Mouse (Mus musculus): Measurements from ENCODE around the gene Cadm3. TPM values are rescaled to one million over a fixed set of nuclear protein-coding genes. Genes with fewer than 3 reads are reported as not detected.

Cadm3 gene
- polyA plus RNA-seq, 1 experiment from 2014 or later, result 4.9 TPM

GRCm38 (mm10) chr1:173348527-173348926 lies 19.0 kb downstream of the Cadm3 start:
- DNase-seq (no peak), ATAC-seq (ENCODE audit: insufficient read depth) (no peak)
- Histone ChIP-seq H3K4me1 (ENCODE audit: insufficient read depth) (no peaks in the 10 kb centered on the region), H3K4me2 (no peak overlapping the region), H3K27me3 (ENCODE audit: insufficient read depth, low read length) (no peaks in the 10 kb centered on the region), H3K4me3 (ENCODE audit: low read depth, low read length) (no peak overlapping the region), H3K27ac (ENCODE audit: low read depth) (no peak overlapping the region), H3K9ac (no peak overlapping the region), H3K36me3 (ENCODE audit: insufficient read depth) (no peaks in the 10 kb centered on the region), H3K9me3 (ENCODE audit: low read depth, low read length) (no peaks in the 10 kb centered on the region)
- 7% methylated on average over 1 of the region's 1 CpGs for WGBS
- no peak for TF ChIP-seq CTCF (IDR thresholded peaks at IDR 0.05; ENCODE audit: low read depth)

- H3K27ac ChIP-seq (ENCODE audit: low read depth), result no peak overlapping the region
- no peaks in the 10 kb centered on the region for H3K27me3 ChIP-seq (ENCODE audit: insufficient read depth, low read length)
- TF ChIP-seq CTCF (IDR thresholded peaks at IDR 0.05; ENCODE audit: low read depth), result no peak
- ATAC-seq (ENCODE audit: insufficient read depth) (no peak), DNase-seq (no peak)
- no peak overlapping the region for H3K4me2 ChIP-seq
- 84% methylated on average over 4 of the region's 4 CpGs for WGBS
- H3K4me3 ChIP-seq (ENCODE audit: low read depth, low read length), result no peak overlapping the region
- no peaks in the 10 kb centered on the region for H3K9me3 ChIP-seq (ENCODE audit: low read depth, low read length)
- no peaks in the 10 kb centered on the region for H3K4me1 ChIP-seq (ENCODE audit: insufficient read depth)
- no peak overlapping the region for H3K9ac ChIP-seq
- no peaks in the 10 kb centered on the region for H3K36me3 ChIP-seq (ENCODE audit: insufficient read depth)
Measured at GRCm38 (mm10) chr1:173345112-173345511, 22.4 kb downstream of the Cadm3 start.

- Histone ChIP-seq H3K4me3 (ENCODE audit: low read depth, low read length) (no peak overlapping the region), H3K4me1 (ENCODE audit: insufficient read depth) (no peaks in the 10 kb centered on the region), H3K27ac (ENCODE audit: low read depth) (no peak overlapping the region), H3K9ac (no peak overlapping the region), H3K9me3 (ENCODE audit: low read depth, low read length) (no peaks in the 10 kb centered on the region), H3K36me3 (ENCODE audit: insufficient read depth) (no peaks in the 10 kb centered on the region), H3K4me2 (no peak overlapping the region), H3K27me3 (ENCODE audit: insufficient read depth, low read length) (no peaks in the 10 kb centered on the region)
- ATAC-seq (ENCODE audit: insufficient read depth) (no peak), DNase-seq (no peak)
- no peak for TF ChIP-seq CTCF (IDR thresholded peaks at IDR 0.05; ENCODE audit: low read depth)
- WGBS, result 72% methylated on average over 3 of the region's 3 CpGs
Measured at GRCm38 (mm10) chr1:173343934-173344333, 23.6 kb downstream of the Cadm3 start.

GRCm38 (mm10) chr1:173342425-173342824 lies 25.1 kb downstream of the Cadm3 start:
- Histone ChIP-seq H3K9ac (no peak overlapping the region), H3K27ac (ENCODE audit: low read depth) (no peak overlapping the region), H3K4me1 (ENCODE audit: insufficient read depth) (no peaks in the 10 kb centered on the region), H3K27me3 (ENCODE audit: insufficient read depth, low read length) (no peaks in the 10 kb centered on the region), H3K36me3 (ENCODE audit: insufficient read depth) (no peaks in the 10 kb centered on the region), H3K9me3 (ENCODE audit: low read depth, low read length) (no peaks in the 10 kb centered on the region), H3K4me3 (ENCODE audit: low read depth, low read length) (no peak overlapping the region), H3K4me2 (no peak overlapping the region)
- 83% methylated on average over 1 of the region's 1 CpGs for WGBS
- ATAC-seq (ENCODE audit: insufficient read depth) (no peak), DNase-seq (no peak)
- no peak for TF ChIP-seq CTCF (IDR thresholded peaks at IDR 0.05; ENCODE audit: low read depth)

GRCm38 (mm10) chr1:173339543-173339942 lies 28.0 kb downstream of the Cadm3 start:
- H3K27me3 ChIP-seq (ENCODE audit: insufficient read depth, low read length), result no peaks in the 10 kb centered on the region
- H3K9ac ChIP-seq, result no peak overlapping the region
- TF ChIP-seq CTCF (IDR thresholded peaks at IDR 0.05; ENCODE audit: low read depth), result peak; percentile 93
- no peaks in the 10 kb centered on the region for H3K4me1 ChIP-seq (ENCODE audit: insufficient read depth)
- no peaks in the 10 kb centered on the region for H3K36me3 ChIP-seq (ENCODE audit: insufficient read depth)
- no peaks in the 10 kb centered on the region for H3K9me3 ChIP-seq (ENCODE audit: low read depth, low read length)
- H3K4me2 ChIP-seq, result no peak overlapping the region
- DNase-seq (peak; percentile 83), ATAC-seq (ENCODE audit: insufficient read depth) (no peak)
- WGBS, result 2% methylated on average over 2 of the region's 2 CpGs
- H3K4me3 ChIP-seq (ENCODE audit: low read depth, low read length), result no peak overlapping the region
- no peak overlapping the region for H3K27ac ChIP-seq (ENCODE audit: low read depth)

- WGBS, result 86% methylated on average over 10 of the region's 10 CpGs
Measured at GRCm38 (mm10) chr1:173337008-173337407, 30.5 kb downstream of the Cadm3 start.

GRCm38 (mm10) chr1:173335903-173336302 lies 31.6 kb downstream of the Cadm3 start:
- DNase-seq (no peak), ATAC-seq (ENCODE audit: insufficient read depth) (no peak)
- no peaks in the 10 kb centered on the region for H3K9me3 ChIP-seq (ENCODE audit: low read depth, low read length)
- no peaks in the 10 kb centered on the region for H3K4me1 ChIP-seq (ENCODE audit: insufficient read depth)
- H3K4me2 ChIP-seq, result no peak overlapping the region
- TF ChIP-seq CTCF (IDR thresholded peaks at IDR 0.05; ENCODE audit: low read depth), result no peak
- H3K36me3 ChIP-seq (ENCODE audit: insufficient read depth), result no peaks in the 10 kb centered on the region
- no peak overlapping the region for H3K4me3 ChIP-seq (ENCODE audit: low read depth, low read length)
- no peaks in the 10 kb centered on the region for H3K27me3 ChIP-seq (ENCODE audit: insufficient read depth, low read length)
- H3K9ac ChIP-seq, result no peak overlapping the region
- H3K27ac ChIP-seq (ENCODE audit: low read depth), result no peak overlapping the region
- WGBS, result 42% methylated on average over 11 of the region's 11 CpGs

More at GRCm38 (mm10) chr1:173337008-173337407, 30.5 kb downstream of the Cadm3 start:
- Histone ChIP-seq H3K9ac (no peak overlapping the region), H3K4me3 (ENCODE audit: low read depth, low read length) (no peak overlapping the region), H3K9me3 (ENCODE audit: low read depth, low read length) (no peaks in the 10 kb centered on the region), H3K27me3 (ENCODE audit: insufficient read depth, low read length) (no peaks in the 10 kb centered on the region), H3K4me1 (ENCODE audit: insufficient read depth) (no peaks in the 10 kb centered on the region), H3K27ac (ENCODE audit: low read depth) (no peak overlapping the region), H3K4me2 (no peak overlapping the region), H3K36me3 (ENCODE audit: insufficient read depth) (no peaks in the 10 kb centered on the region)
- no peak for DNase-seq
- TF ChIP-seq CTCF (IDR thresholded peaks at IDR 0.05; ENCODE audit: low read depth), result no peak
- ATAC-seq (ENCODE audit: insufficient read depth), result no peak

Measured in lung, embryonic 14.5 days (tissue).